Mouse (Mus musculus) heart, adult 9 months (tissue): ENCODE measurements around the gene Nelfcd.

Experiments
- DNase-seq, 2 experiments: peaks; one replicate each; pipeline ENCODE4 v3.0.0; 2022; ENCODE audit warnings: low spot score in 2 of 2

The Nelfcd gene

DNA sequence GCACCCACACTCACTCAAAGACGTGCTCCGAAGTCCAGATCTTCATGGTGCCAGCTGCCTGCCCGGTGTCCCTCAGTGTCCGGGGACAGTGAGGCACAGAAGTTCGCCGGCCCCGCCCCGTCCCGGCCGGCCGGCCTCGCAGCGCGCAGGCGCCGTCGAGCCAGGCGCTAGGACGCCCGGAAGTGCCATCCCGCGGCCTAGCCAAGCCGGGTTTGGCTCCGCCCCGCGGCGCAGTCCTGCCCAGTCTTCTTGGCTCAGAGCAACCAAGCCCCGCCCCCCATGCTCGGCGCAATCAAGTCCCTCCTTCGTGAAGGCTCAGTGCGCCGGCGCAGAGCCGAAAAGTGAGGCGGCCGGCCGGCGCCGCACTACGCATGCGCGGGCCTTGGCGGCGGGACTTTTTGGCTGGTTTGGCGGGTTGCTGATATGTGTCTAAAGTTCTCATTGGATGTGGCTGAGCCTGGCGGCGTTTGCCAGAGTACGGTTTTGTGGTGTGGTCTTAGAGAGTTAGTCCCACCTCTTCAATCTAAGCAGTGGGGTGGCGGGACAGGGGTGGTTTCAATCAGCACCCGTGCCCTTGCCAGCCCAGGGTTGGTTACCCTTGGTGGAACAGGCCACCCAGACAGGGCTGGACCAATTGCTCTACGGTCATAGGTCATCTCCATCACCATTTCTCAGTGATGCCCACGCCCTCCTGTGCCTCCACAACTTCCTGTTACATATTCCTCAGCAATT lies 57.4 kb downstream of the Nelfcd start, which contains the start of gene Prelid3b:
Gene Prelid3b (minus strand): TSS at position 264 of the 732 bp plus-strand sequence.
- DNase-seq = peak; percentile 99

DNA sequence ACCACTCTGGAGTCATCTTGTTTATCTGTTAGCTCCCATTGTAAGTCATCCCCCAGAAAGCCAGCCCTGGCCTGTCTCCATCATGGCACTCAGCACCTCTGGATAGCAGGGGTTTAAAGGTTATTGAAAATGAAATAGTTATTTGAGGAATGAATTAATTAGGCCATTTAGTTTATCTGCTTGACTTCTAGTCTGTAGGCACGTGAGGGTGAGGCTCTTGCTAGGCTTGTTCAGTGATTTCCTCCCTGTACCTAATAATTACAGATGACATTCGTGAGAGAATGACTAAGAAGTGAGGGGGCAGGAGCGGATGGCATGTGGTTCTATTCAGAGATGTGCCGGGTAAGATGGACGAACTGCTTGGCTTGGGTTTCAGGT lies 57.9 kb downstream of the Nelfcd start:
- no peak for DNase-seq
